Mouse (Mus musculus): ENCODE results near the gene Tpi1. TPM values are rescaled to one million over a fixed set of nuclear protein-coding genes. Genes with fewer than 3 reads are reported as not detected.

The Tpi1 gene
- polyA plus RNA-seq, 1 experiment from 2014 or later: 875 TPM

DNA sequence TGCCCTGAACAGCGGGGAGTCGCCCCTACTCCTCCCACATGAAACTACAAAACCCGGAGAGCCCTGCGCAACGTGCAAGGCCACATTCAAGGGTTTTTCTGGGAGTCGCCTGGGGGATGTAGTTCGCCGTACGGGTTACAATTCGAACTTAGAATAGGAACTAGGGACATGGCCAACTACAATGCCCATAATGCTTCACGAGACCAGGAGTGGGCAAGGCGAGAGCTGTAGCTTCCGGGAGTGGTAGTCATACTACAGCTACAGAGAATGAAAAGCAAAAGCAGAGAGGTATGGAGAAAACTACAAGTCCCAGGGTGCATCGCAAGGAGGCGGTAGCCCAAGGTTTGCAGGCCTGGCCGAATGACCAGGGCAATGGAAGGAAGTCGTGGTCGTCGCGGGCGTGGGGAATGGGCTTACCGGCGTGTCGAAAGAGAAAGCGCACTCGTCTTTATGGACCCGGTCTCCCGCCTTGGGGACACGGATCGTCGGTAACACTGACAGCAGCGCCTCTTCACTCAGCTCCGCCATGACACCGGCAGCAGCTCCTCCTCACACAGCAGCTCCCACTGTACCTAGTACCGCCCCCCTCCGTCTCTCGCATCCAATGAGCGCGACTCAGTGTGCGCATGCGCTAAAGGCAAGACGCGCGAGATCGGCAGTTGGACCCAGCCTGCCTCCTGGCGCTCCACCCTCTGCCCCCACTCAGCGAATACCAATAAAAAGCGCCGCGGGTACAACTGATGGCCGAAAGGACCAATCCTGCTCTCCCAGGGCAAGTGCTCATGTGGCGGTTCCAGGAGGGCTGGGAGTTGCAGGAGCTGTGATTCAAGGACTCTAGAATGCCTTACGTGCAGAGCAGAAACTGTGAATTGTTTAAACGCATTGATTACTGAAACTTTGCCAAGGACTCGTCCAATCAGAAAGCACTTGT is 15.0 kb upstream of the Tpi1 start, which contains the start of the genes Usp5 and Cdca3:
TSS of gene Usp5 (minus strand) at position 617 of the 931 bp plus-strand sequence.
TSS of gene Cdca3 (plus strand) at position 680 of the 931 bp plus-strand sequence.
- ATAC-seq (replicated peaks; ENCODE audit: low FRiP score) (peak; percentile 95), DNase-seq (ENCODE audit: low spot score) (peak; percentile 99)
- Histone ChIP-seq H3K9ac (ENCODE audit: low read length) (peak within 1 kb of the TSS; percentile 88), H3K4me2 (ENCODE audit: low read depth, low read length, severe bottlenecking) (peak within 1 kb of the TSS; percentile 96), H3K27me3 (ENCODE audit: control insufficient read depth, insufficient read depth, low read length) (no peaks in the 10 kb centered on the region), H3K9me3 (ENCODE audit: control insufficient read depth, low read length) (no peaks in the 10 kb centered on the region), H3K4me3 (ENCODE audit: low read depth, low read length) (peak within 1 kb of the TSS; percentile 82), H3K36me3 (ENCODE audit: control insufficient read depth, insufficient read depth, low read length) (peaks cover 7% of the 10 kb centered on the region; the same call in 1 of the 2 replicates), H3K27ac (ENCODE audit: low read depth, low read length) (peak within 1 kb of the TSS; percentile 90), H3K4me1 (replicated peaks; ENCODE audit: control insufficient read depth, insufficient read depth, low read length) (peaks cover 12% of the 10 kb centered on the region; the same call in 1 of the 2 replicates)
- under 1% methylated on average over 55 of the region's 55 CpGs for WGBS

DNA sequence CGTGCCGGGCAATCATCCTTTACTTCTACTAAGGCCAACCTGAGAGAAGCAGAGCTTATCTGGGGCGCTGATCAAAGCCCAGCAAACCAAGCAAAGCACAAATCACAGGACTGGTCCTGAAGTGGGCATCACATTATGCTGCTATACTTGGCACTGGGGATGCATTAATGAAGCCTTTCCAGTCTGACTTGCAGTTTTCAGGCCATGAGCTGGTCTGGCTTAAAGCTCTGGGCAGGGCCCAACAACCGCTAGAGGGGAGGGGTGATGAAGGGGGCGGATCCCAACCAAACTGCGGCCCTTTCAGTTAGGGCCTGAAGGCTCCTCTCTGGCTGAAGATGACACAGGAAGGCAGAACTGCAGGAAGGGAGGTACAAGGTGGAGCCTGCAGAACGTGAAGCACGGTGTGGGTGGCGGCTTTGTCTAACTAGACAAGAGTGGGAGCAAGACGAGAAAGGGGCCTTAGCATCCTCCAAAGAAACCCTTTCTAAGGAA is 14.1 kb upstream of the Tpi1 start:
- 0 out of 2 replicates have a peak overlapping the region, but pooled peaks have one; percentile 25 for H3K27ac ChIP-seq (ENCODE audit: low read depth, low read length)
- no peaks in the 10 kb centered on the region for H3K27me3 ChIP-seq (ENCODE audit: control insufficient read depth, insufficient read depth, low read length)
- peaks cover 13% of the 10 kb centered on the region for H3K36me3 ChIP-seq (ENCODE audit: control insufficient read depth, insufficient read depth, low read length)
- peak overlapping the region; percentile 96 for H3K4me2 ChIP-seq (ENCODE audit: low read depth, low read length, severe bottlenecking)
- H3K4me3 ChIP-seq (ENCODE audit: low read depth, low read length): peak overlapping the region; percentile 82
- WGBS: 25% methylated on average over 10 of the region's 10 CpGs
- peak; percentile 66 for DNase-seq (ENCODE audit: low spot score)
- H3K9ac ChIP-seq (ENCODE audit: low read length): peak overlapping the region; percentile 66
- no peak for ATAC-seq (replicated peaks; ENCODE audit: low FRiP score)
- H3K4me1 ChIP-seq (replicated peaks; ENCODE audit: control insufficient read depth, insufficient read depth, low read length): peaks cover 11% of the 10 kb centered on the region; the same call in 1 of the 2 replicates
- H3K9me3 ChIP-seq (ENCODE audit: control insufficient read depth, low read length): no peaks in the 10 kb centered on the region

DNA sequence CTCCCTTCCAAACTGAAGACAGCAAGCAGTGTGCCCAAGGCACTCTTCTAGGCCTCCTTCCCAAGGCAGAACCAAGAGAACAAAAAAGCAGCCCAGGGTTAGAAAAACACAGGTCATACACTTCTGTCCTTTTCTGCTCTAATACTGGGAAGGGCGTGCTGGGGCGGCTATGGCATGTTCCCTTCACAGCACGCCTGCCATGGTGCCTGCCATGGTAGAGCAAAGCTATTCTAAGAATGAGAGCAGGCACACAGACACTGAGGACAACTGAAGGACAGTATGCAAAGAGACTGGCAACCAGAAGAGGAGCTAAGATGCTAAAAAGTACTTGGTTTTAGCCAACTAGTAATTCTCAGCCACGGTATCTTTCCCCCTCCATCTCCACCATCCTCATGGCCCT is 8.0 kb upstream of the Tpi1 start:
- no peak overlapping the region for H3K4me2 ChIP-seq (ENCODE audit: low read depth, low read length, severe bottlenecking)
- ATAC-seq (replicated peaks; ENCODE audit: low FRiP score) (no peak), DNase-seq (ENCODE audit: low spot score) (no peak)
- WGBS: 95% methylated on average over 4 of the region's 4 CpGs
- no peak overlapping the region for H3K9ac ChIP-seq (ENCODE audit: low read length)
- no peaks in the 10 kb centered on the region for H3K4me1 ChIP-seq (replicated peaks; ENCODE audit: control insufficient read depth, insufficient read depth, low read length)
- H3K27ac ChIP-seq (ENCODE audit: low read depth, low read length): no peak overlapping the region
- no peaks in the 10 kb centered on the region for H3K27me3 ChIP-seq (ENCODE audit: control insufficient read depth, insufficient read depth, low read length)
- peaks cover 41% of the 10 kb centered on the region for H3K36me3 ChIP-seq (ENCODE audit: control insufficient read depth, insufficient read depth, low read length)
- no peak overlapping the region for H3K4me3 ChIP-seq (ENCODE audit: low read depth, low read length)
- H3K9me3 ChIP-seq (ENCODE audit: control insufficient read depth, low read length): no peaks in the 10 kb centered on the region

DNA sequence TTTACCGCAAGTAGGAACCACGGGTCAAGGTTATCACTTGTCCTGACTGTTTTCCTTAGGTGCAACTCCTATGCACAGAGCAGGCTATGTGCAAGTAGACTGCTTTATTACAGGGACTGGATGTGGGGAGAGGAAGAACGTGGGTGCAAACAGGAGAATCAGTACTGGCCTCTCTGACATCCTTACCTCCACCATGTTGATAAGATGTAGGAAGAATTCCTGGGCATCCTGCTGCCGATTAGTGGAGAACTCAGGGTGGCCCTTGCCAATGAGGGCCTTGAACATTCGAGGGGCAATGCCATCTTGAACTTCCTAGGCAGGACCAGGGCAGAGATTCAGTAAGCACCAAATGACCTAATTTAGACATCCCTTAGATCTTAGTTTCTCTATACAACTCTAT is 6.8 kb upstream of the Tpi1 start:
- Histone ChIP-seq H3K4me3 (ENCODE audit: low read depth, low read length) (no peak overlapping the region), H3K4me2 (ENCODE audit: low read depth, low read length, severe bottlenecking) (no peak overlapping the region), H3K9ac (ENCODE audit: low read length) (no peak overlapping the region), H3K4me1 (replicated peaks; ENCODE audit: control insufficient read depth, insufficient read depth, low read length) (no peaks in the 10 kb centered on the region), H3K36me3 (ENCODE audit: control insufficient read depth, insufficient read depth, low read length) (peaks cover 41% of the 10 kb centered on the region), H3K27ac (ENCODE audit: low read depth, low read length) (no peak overlapping the region), H3K27me3 (ENCODE audit: control insufficient read depth, insufficient read depth, low read length) (no peaks in the 10 kb centered on the region), H3K9me3 (ENCODE audit: control insufficient read depth, low read length) (no peaks in the 10 kb centered on the region)
- ATAC-seq (replicated peaks; ENCODE audit: low FRiP score) (no peak), DNase-seq (ENCODE audit: low spot score) (no peak)
- 94% methylated on average over 5 of the region's 5 CpGs for WGBS

DNA sequence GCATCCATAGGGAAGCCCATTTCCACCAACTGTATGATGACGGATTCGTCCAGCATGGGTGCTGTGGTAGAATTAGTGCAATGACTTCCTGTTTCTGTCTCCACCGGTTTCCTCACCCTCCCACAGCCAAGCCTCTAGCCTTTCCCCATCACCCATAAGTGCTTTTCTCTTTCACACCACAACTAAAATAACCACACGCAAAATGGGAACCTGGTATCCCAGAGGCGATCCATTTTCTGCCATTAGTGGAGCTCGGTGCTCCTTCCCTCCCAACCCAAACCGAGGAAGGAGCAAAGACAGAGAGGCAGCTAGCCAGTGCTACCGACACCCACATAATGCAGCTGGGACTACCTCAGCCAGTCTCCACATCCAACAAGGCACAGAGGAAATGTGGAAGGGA is 3.9 kb upstream of the Tpi1 start:
- peaks cover 28% of the 10 kb centered on the region for H3K36me3 ChIP-seq (ENCODE audit: control insufficient read depth, insufficient read depth, low read length)
- no peak for DNase-seq (ENCODE audit: low spot score)

DNA sequence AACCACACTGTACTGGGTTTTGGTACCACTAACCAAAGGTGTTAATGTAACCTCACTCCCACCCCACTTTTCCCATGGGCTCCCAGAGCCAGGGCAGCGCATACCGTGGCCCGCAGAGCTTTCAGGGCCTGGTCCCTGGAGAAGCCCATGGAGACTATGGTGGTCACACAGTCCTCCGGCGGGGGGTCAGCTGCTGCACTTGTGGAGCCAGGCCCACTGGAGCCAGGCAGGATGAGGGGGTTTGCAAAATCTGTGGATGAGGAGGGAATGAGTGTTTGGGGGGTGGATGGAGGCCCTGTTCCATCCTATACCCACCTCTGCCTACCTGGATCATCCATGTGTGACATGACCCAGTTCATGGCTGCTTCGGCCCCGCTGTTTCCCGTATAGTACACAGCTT is 3.5 kb upstream of the Tpi1 start:
- WGBS: 98% methylated on average over 8 of the region's 8 CpGs
- peaks cover 28% of the 10 kb centered on the region; the same call in 1 of the 2 replicates for H3K36me3 ChIP-seq (ENCODE audit: control insufficient read depth, insufficient read depth, low read length)
- H3K4me2 ChIP-seq (ENCODE audit: low read depth, low read length, severe bottlenecking): no peak overlapping the region
- no peaks in the 10 kb centered on the region for H3K27me3 ChIP-seq (ENCODE audit: control insufficient read depth, insufficient read depth, low read length)
- H3K4me1 ChIP-seq (replicated peaks; ENCODE audit: control insufficient read depth, insufficient read depth, low read length): peaks cover 6% of the 10 kb centered on the region; the same call in 1 of the 2 replicates
- no peak for ATAC-seq (replicated peaks; ENCODE audit: low FRiP score)
- H3K27ac ChIP-seq (ENCODE audit: low read depth, low read length): no peak overlapping the region
- no peaks in the 10 kb centered on the region for H3K9me3 ChIP-seq (ENCODE audit: control insufficient read depth, low read length)
- no peak overlapping the region for H3K4me3 ChIP-seq (ENCODE audit: low read depth, low read length)
- no peak overlapping the region for H3K9ac ChIP-seq (ENCODE audit: low read length)
- no peak for DNase-seq (ENCODE audit: low spot score)

More for the DNA sequence above, 3.9 kb upstream of the Tpi1 start:
- ATAC-seq (replicated peaks; ENCODE audit: low FRiP score): no peak
- H3K4me1 ChIP-seq (replicated peaks; ENCODE audit: control insufficient read depth, insufficient read depth, low read length): peaks cover 4% of the 10 kb centered on the region; the same call in 1 of the 2 replicates
- WGBS: 93% methylated on average over 8 of the region's 8 CpGs
- H3K4me3 ChIP-seq (ENCODE audit: low read depth, low read length): no peak overlapping the region
- no peaks in the 10 kb centered on the region for H3K27me3 ChIP-seq (ENCODE audit: control insufficient read depth, insufficient read depth, low read length)
- no peak overlapping the region for H3K9ac ChIP-seq (ENCODE audit: low read length)
- H3K27ac ChIP-seq (ENCODE audit: low read depth, low read length): no peak overlapping the region
- no peak overlapping the region for H3K4me2 ChIP-seq (ENCODE audit: low read depth, low read length, severe bottlenecking)
- H3K9me3 ChIP-seq (ENCODE audit: control insufficient read depth, low read length): no peaks in the 10 kb centered on the region

DNA sequence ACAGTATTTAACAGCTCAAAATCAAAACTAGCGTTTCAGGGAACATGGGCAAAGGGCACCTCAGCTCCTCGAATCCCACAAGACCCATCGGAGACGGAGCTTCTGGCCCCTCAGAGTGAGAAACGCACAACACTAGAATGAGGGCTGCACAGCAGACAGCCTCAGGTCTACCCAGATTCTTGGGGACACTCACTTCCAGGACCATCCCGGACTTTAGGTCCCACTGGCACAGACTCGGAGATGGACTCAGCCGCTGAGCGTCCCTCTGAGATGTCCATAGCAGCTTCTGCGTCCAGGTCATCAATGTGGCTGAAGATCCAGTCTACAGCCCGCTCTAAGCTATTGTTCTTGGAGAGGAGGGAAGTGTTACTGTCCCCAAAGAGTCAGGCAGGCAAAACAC is 3.0 kb upstream of the Tpi1 start:
- no peak overlapping the region for H3K4me3 ChIP-seq (ENCODE audit: low read depth, low read length)
- no peaks in the 10 kb centered on the region for H3K9me3 ChIP-seq (ENCODE audit: control insufficient read depth, low read length)
- no peaks in the 10 kb centered on the region for H3K27me3 ChIP-seq (ENCODE audit: control insufficient read depth, insufficient read depth, low read length)
- no peak overlapping the region for H3K9ac ChIP-seq (ENCODE audit: low read length)
- H3K4me1 ChIP-seq (replicated peaks; ENCODE audit: control insufficient read depth, insufficient read depth, low read length): peaks cover 10% of the 10 kb centered on the region; the same call in 1 of the 2 replicates
- DNase-seq (ENCODE audit: low spot score) (no peak), ATAC-seq (replicated peaks; ENCODE audit: low FRiP score) (no peak)
- 96% methylated on average over 11 of the region's 11 CpGs for WGBS
- no peak overlapping the region for H3K4me2 ChIP-seq (ENCODE audit: low read depth, low read length, severe bottlenecking)
- no peak overlapping the region for H3K27ac ChIP-seq (ENCODE audit: low read depth, low read length)
- H3K36me3 ChIP-seq (ENCODE audit: control insufficient read depth, insufficient read depth, low read length): peaks cover 29% of the 10 kb centered on the region; the same call in 1 of the 2 replicates

DNA sequence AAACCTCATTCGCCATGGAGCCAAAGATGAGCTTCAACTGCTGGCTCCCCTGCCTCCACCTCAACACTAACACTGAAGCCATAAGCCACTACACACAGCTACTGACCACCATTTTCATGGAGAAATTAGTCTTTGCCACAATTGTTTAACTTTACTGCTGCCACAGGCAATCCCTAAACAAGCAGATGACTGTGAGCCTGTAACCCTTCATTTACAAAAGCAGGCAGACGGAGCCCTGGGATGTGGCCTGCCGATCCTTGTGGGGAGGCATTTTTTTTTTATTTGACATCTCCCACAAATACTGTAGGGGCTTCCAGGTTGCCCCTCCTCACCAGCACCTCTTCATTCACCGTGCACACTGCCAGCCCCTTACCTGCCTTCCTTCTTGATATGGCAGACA is 2.5 kb upstream of the Tpi1 start:
- Histone ChIP-seq H3K27ac (ENCODE audit: low read depth, low read length) (no peak overlapping the region), H3K4me1 (replicated peaks; ENCODE audit: control insufficient read depth, insufficient read depth, low read length) (peaks cover 10% of the 10 kb centered on the region; the same call in 1 of the 2 replicates), H3K36me3 (ENCODE audit: control insufficient read depth, insufficient read depth, low read length) (peaks cover 29% of the 10 kb centered on the region; the same call in 1 of the 2 replicates), H3K4me3 (ENCODE audit: low read depth, low read length) (no peak overlapping the region), H3K9me3 (ENCODE audit: control insufficient read depth, low read length) (no peaks in the 10 kb centered on the region), H3K4me2 (ENCODE audit: low read depth, low read length, severe bottlenecking) (no peak overlapping the region), H3K27me3 (ENCODE audit: control insufficient read depth, insufficient read depth, low read length) (no peaks in the 10 kb centered on the region), H3K9ac (ENCODE audit: low read length) (no peak overlapping the region)
- no peak for DNase-seq (ENCODE audit: low spot score)
- no peak for ATAC-seq (replicated peaks; ENCODE audit: low FRiP score)
- 94% methylated on average over 4 of the region's 4 CpGs for WGBS
